Mouse (Mus musculus) frontal cortex, postnatal 10 days (tissue): Measurements from ENCODE around the gene Prmt6.

Experiments
- DNase-seq, 2 experiments: peaks; one replicate each; pipeline ENCODE4 v3.0.0; 2022; ENCODE audit warnings: low spot score in 2 of 2, mixed read lengths in 1 of 2

Gene Prmt6

DNA sequence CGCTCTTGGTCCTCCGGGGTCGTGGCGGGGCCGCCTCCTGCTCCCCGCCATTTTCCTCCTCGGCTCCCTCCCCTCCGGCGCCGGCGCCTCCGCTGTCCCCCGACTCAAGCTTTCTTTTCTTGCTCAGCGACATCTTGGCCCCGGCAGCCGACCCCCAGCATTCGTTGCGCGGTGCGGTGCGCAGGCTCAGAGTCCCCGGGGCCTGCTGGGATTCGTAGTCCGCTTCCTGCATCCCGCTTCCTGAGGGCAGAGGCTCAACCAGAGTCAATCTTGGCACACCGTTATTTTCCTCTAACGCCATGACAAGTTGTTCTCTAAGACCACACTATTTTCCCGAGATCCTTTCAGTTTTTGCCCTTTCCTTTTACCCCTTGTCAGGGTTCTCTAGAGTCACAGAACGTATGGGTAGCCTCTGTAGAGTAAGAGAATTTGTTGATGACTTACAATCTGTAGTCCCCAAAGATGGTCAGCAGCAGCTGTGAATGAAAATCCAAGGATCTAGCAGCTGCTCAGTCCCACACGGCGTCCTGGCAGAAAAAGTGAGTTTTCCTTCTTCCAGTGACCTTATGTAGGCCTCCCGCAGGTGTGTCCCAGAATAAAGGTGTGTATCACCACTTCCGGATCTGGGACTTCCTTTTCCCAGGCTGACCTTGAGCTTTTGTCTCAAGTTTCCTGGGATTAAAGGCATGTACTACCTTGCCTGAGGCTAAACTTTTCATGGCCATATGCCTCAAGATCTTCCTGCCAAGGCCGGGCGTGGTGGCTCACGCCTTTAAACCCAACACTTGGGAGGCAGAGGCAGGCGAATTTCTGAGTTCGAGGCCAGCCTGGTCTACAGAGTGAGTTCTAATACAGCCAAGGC is at the start of gene Prmt6:
Gene Prmt6 (minus strand): TSS at position 160 of the 862 bp plus-strand sequence.
- DNase-seq: peak; percentile 84 to 91

DNA sequence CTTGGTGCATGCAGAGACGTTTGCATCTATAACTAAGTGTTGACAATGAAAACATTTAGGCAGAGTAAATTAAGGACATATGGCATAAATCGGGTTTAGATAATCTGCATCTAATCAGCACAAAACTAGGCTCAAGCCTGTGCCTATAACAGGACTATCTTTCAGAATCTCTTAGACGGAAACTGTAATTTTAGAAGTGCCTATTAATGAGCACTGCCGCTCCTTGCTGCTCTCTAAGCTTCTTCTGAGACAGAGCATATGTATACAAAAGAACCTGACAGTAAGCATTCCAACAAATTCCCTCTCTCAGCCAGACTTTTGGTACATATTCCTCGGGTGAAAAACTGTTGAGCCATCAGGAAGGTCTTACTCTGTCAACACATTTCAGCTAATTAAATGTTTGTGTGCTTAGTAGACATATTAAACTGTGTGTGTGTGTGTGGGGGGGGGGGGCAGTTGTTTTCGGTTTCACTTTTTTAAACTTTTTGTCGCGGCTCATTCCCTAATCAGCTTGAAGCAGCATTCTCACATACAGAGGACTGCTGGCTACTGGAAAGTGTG is 39.8 kb upstream of the Prmt6 start:
- no peak for DNase-seq

DNA sequence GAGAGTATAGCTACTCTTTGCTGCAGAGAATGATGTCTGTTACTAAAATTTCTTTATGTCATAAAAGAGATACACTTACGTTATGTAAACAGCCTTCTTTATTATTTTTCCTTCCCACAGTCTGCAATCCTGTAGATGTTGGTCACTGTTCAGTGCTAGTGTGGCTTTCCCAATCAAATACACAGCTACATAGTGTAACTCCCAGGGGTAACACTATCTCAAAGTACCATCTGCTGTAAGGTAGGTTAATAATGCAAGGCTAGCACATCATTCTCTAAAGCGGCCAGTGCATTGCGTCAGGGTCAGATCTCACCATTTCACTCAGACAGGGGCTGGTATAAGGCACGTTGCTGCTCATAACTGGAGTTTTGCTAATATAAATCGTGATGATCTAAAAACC is 31.9 kb upstream of the Prmt6 start:
- DNase-seq: no peak

DNA sequence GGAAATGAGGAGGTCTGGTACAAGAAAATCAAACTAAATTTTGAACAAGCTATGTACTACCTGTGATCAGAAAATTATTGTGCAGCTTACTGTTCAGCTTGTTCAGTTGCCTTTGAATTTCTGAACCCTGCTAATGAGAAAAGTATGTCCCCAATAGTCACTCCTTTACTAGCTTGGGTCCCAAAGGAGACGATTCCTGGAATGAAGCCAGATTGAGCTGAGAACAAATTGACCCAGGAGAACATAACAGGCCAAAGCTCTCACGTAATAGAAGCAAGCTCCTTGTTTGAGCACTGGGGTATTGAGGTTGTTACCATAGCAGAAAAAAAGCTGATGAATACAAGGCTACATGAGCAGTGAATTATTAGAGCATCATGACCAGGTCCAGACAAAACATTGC is 17.0 kb upstream of the Prmt6 start:
- no peak for DNase-seq

DNA sequence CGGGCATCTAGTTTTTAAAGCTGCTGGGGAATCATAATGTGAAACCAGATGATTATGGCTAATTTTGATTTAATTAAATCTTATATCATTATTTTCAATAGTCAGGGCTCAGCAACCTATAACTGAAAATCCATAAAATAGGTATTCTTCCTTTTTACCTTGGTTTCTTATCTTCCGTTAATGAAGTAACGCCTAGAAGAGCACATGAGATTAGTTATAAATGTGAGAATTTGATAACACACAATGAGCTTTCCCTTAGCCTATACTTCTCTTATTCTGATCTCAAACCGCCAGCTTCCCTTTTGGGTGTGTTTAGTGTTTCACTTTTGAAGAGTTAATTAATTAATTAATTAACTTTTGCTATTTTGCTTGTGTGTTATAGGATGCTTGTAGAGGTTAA is 2.3 kb upstream of the Prmt6 start:
- DNase-seq: no peak

DNA sequence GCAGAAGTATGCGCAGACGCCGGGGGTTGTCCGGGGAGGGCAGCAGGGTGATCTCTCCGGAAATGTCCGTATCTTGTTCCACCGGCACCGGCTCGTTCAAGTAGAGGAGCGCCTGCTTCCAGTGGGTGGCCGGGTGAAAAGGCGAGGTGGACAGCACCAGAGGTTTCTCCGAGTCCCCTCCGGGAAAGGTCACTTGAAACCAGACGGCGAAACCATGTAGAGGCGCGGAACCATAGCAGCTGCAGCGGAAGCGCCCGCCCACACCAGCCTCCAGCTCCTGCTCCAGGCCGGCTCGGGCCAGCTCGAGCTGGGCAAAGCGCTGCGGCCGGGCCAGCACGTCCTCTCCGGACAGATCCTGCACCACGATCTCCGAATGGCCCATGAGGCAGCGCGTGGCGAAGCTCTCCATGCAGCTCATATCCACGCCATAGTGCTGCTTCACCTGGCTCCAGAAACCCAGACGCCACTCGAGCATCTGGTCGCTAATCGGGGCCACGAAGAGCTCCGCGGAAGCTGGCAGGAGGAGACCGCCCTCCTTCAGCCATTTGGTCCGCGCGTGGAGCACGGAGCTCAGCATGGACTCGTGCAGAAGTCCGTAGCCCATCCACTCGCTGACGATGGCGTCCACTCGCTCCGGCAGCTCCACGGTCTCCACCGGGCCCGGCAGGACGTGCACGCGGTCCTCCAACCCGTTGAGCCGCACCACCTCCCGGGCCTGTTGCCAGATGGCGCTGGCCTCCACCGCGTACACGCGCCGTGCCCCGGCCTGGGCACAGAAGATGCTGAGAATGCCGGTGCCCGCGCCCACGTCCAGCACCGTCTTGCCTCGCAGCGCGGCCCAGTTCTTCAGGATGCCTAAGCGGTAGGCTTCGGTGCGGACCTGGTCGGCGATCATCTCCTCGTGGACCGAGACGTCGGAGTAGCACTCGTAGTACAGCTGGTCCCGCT is 633 bp downstream of the Prmt6 start:
- DNase-seq: peak; percentile 65 to 74

DNA sequence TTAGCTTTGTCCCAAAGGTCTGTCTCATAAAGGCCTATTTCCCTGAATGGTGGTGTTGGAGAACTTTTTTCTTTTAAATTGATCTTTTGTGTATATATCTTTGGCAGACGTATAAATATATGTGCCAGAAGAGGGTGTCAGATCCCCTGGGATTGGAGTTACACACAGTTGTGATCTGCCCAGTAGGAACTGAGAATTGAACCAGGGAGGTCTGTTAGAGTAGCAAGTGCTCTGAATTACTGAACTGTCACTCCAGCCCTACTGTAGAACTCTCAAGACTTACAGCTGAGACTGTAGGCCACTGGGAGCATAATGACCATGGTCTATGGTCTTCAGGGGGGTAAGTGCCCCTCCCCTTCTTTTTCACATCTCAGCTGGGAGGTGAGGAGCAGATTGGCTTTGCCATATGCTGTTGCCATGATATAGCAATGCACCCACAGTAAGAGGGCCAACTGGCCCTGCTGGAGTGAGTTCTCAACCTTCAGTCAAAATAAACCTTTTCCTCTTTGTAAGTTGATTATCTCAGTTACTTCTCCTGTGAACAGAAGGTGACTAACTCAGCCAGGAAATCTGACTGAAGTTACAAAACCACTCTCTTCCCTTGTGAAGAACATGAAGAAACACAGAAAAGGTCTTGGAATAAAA is 13.9 kb downstream of the Prmt6 start:
- DNase-seq: no peak
